Mouse (Mus musculus): ENCODE data around the gene Dpf3. TPM values are rescaled to one million over a fixed set of nuclear protein-coding genes. Genes with fewer than 3 reads are reported as not detected.

Gene Dpf3
- polyA plus RNA-seq, 1 experiment, result 26.0 TPM

- H3K4me1 ChIP-seq (ENCODE audit: control insufficient read depth, insufficient read depth, low read length), result no peaks in the 10 kb centered on the region
- no peak overlapping the region for H3K4me3 ChIP-seq (ENCODE audit: control insufficient read depth, low read depth, low read length)
- no peaks in the 10 kb centered on the region for H3K27me3 ChIP-seq (ENCODE audit: control insufficient read depth, insufficient read depth, low read length)
- no peak overlapping the region for H3K27ac ChIP-seq (ENCODE audit: control insufficient read depth, insufficient read depth, low read depth, low read length)
- H3K36me3 ChIP-seq (ENCODE audit: control insufficient read depth, insufficient read depth, low read length), result no peaks in the 10 kb centered on the region
- TF ChIP-seq CTCF (IDR thresholded peaks at IDR 0.05; ENCODE audit: control insufficient read depth, insufficient read depth, insufficient replicate concordance, low read depth, low read length), result no peak
- no peak for TF ChIP-seq POLR2A (IDR thresholded peaks at IDR 0.05; ENCODE audit: control insufficient read depth, low read depth, low read length)
These were observed 95.5 kb downstream of the Dpf3 start for GRCm38 (mm10) chr12:83392011-83392410.

GRCm38 (mm10) chr12:83387554-83387953, 100.0 kb downstream of the Dpf3 start:
- Histone ChIP-seq H3K27ac (ENCODE audit: control insufficient read depth, insufficient read depth, low read depth, low read length) (no peak overlapping the region), H3K36me3 (ENCODE audit: control insufficient read depth, insufficient read depth, low read length) (no peaks in the 10 kb centered on the region), H3K4me1 (ENCODE audit: control insufficient read depth, insufficient read depth, low read length) (no peaks in the 10 kb centered on the region), H3K4me3 (ENCODE audit: control insufficient read depth, low read depth, low read length) (no peak overlapping the region), H3K27me3 (ENCODE audit: control insufficient read depth, insufficient read depth, low read length) (no peaks in the 10 kb centered on the region)
- TF ChIP-seq POLR2A (IDR thresholded peaks at IDR 0.05; ENCODE audit: control insufficient read depth, low read depth, low read length), result no peak
- TF ChIP-seq CTCF (IDR thresholded peaks at IDR 0.05; ENCODE audit: control insufficient read depth, insufficient read depth, insufficient replicate concordance, low read depth, low read length), result no peak

DNA sequence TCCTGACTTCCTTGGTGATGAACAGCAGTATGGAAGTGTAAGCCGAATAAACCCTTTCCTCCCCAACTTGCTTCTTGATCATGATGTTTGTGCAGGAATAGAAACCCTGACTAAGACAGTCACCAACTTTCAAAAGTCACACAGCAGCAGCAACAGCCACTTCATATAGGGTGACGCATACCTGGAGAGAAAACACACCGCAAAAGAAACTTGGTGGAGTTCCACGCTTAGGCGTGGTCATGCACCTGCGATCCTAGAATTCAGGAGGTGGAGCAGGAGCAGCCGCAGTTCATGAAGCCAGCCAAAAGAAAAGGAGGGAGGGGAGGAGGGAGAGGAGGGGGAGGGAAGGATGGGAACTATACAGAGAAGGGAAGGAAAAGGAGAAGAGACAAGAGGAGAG, 106.4 kb downstream of the Dpf3 start:
- TF ChIP-seq POLR2A (IDR thresholded peaks at IDR 0.05; ENCODE audit: control insufficient read depth, low read depth, low read length) (no peak), CTCF (IDR thresholded peaks at IDR 0.05; ENCODE audit: control insufficient read depth, insufficient read depth, insufficient replicate concordance, low read depth, low read length) (no peak)
- Histone ChIP-seq H3K4me3 (ENCODE audit: control insufficient read depth, low read depth, low read length) (no peak overlapping the region), H3K27me3 (ENCODE audit: control insufficient read depth, insufficient read depth, low read length) (no peaks in the 10 kb centered on the region), H3K27ac (ENCODE audit: control insufficient read depth, insufficient read depth, low read depth, low read length) (no peak overlapping the region), H3K4me1 (ENCODE audit: control insufficient read depth, insufficient read depth, low read length) (no peaks in the 10 kb centered on the region), H3K36me3 (ENCODE audit: control insufficient read depth, insufficient read depth, low read length) (no peaks in the 10 kb centered on the region)

DNA sequence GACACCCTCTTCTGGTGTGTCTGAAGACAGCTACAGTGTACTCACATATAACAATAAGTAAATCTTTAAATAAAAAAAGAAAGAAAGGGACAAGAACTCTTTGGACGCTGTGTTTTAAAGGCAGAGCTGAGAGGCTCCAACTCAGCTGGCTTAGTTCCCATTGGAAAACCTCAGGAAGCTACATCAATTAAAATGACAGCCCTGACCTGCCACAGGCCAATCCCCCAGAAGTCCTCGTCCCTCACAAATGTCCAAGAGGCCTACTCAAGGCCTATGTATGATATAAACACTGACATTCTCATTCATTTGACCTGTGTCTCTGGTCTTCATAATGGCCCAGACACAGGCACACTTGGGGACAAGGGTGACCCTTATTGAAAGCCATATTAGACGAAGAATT, 107.5 kb downstream of the Dpf3 start:
- no peaks in the 10 kb centered on the region for H3K4me1 ChIP-seq (ENCODE audit: control insufficient read depth, insufficient read depth, low read length)
- no peak overlapping the region for H3K27ac ChIP-seq (ENCODE audit: control insufficient read depth, insufficient read depth, low read depth, low read length)
- H3K4me3 ChIP-seq (ENCODE audit: control insufficient read depth, low read depth, low read length), result no peak overlapping the region
- no peaks in the 10 kb centered on the region for H3K36me3 ChIP-seq (ENCODE audit: control insufficient read depth, insufficient read depth, low read length)
- TF ChIP-seq CTCF (IDR thresholded peaks at IDR 0.05; ENCODE audit: control insufficient read depth, insufficient read depth, insufficient replicate concordance, low read depth, low read length) (no peak), POLR2A (IDR thresholded peaks at IDR 0.05; ENCODE audit: control insufficient read depth, low read depth, low read length) (no peak)
- no peaks in the 10 kb centered on the region for H3K27me3 ChIP-seq (ENCODE audit: control insufficient read depth, insufficient read depth, low read length)

DNA sequence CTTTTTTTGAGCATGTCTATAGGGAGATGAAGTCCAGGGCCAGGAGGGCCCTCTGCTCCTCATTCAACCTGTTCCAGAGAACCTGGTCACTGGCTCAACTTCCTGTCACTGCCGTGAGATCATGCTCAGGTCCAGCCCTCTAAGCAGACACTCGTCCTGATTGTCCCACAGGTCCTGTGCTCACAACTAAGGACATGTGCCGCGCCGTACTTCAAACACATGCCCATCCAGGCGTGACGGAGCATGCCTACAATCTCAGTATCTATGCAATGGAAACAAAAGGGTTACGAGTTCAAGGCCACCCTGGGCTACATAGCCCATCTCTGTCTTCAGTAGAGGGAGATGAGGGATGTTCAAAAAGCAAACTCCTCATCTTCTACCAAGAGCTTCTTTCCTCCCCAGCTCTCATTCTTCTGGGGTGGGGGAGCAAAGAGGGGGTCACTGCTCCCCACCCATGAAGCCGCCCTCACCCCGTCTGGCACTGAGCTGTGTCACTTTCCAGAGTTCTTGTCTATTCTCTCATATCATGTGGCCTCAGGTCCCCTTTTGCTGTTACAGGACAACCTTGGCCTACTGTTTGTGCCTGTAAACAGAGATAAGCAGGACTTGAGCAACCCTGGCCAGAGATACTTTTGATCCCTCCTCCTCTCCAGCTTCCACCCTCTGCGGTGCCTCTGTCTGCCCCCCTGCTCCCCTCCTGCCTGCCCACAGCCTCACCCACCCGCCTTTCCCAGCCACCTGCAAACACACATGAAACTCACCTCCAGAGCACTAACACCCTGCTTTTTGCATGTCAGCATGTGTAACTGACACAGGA, 112.3 kb downstream of the Dpf3 start:
- H3K4me1 ChIP-seq (ENCODE audit: control insufficient read depth, insufficient read depth, low read length), result peaks cover 3% of the 10 kb centered on the region; the same call in 1 of the 2 replicates
- no peak overlapping the region for H3K27ac ChIP-seq (ENCODE audit: control insufficient read depth, insufficient read depth, low read depth, low read length)
- H3K27me3 ChIP-seq (ENCODE audit: control insufficient read depth, insufficient read depth, low read length), result no peaks in the 10 kb centered on the region
- TF ChIP-seq CTCF (IDR thresholded peaks at IDR 0.05; ENCODE audit: control insufficient read depth, insufficient read depth, insufficient replicate concordance, low read depth, low read length) (no peak), POLR2A (IDR thresholded peaks at IDR 0.05; ENCODE audit: control insufficient read depth, low read depth, low read length) (no peak)
- no peak overlapping the region for H3K4me3 ChIP-seq (ENCODE audit: control insufficient read depth, low read depth, low read length)
- H3K36me3 ChIP-seq (ENCODE audit: control insufficient read depth, insufficient read depth, low read length), result no peaks in the 10 kb centered on the region

GRCm38 (mm10) chr12:83373081-83373480, 114.4 kb downstream of the Dpf3 start:
- Histone ChIP-seq H3K27ac (ENCODE audit: control insufficient read depth, insufficient read depth, low read depth, low read length) (no peak overlapping the region), H3K36me3 (ENCODE audit: control insufficient read depth, insufficient read depth, low read length) (no peaks in the 10 kb centered on the region), H3K27me3 (ENCODE audit: control insufficient read depth, insufficient read depth, low read length) (no peaks in the 10 kb centered on the region), H3K4me3 (ENCODE audit: control insufficient read depth, low read depth, low read length) (no peak overlapping the region), H3K4me1 (ENCODE audit: control insufficient read depth, insufficient read depth, low read length) (peaks cover 3% of the 10 kb centered on the region; the same call in 1 of the 2 replicates)
- TF ChIP-seq CTCF (IDR thresholded peaks at IDR 0.05; ENCODE audit: control insufficient read depth, insufficient read depth, insufficient replicate concordance, low read depth, low read length), result no peak
- TF ChIP-seq POLR2A (IDR thresholded peaks at IDR 0.05; ENCODE audit: control insufficient read depth, low read depth, low read length), result no peak

DNA sequence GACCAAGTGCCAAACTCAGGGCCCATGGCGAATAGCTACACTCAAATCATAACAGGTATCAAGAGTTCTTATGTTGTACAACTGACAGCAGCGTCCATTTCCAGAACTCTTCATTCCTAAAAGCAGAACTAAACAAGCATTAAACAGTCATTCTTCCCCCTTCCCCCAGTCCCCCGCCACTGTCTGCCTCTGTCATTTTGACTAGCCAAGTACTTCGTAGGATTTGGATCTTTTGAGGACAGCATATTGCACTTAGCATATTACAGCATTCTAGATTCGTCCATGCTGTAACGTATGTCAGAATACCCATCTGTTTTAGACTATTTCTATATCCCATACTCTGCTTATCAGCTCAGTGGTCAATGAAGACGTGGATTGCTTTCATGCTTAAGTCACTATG, 115.2 kb downstream of the Dpf3 start:
- peaks cover 3% of the 10 kb centered on the region; the same call in 1 of the 2 replicates for H3K4me1 ChIP-seq (ENCODE audit: control insufficient read depth, insufficient read depth, low read length)

More for the DNA sequence above, 115.2 kb downstream of the Dpf3 start:
- Histone ChIP-seq H3K27me3 (ENCODE audit: control insufficient read depth, insufficient read depth, low read length) (no peaks in the 10 kb centered on the region), H3K4me3 (ENCODE audit: control insufficient read depth, low read depth, low read length) (no peak overlapping the region), H3K36me3 (ENCODE audit: control insufficient read depth, insufficient read depth, low read length) (no peaks in the 10 kb centered on the region), H3K27ac (ENCODE audit: control insufficient read depth, insufficient read depth, low read depth, low read length) (no peak overlapping the region)
- TF ChIP-seq CTCF (IDR thresholded peaks at IDR 0.05; ENCODE audit: control insufficient read depth, insufficient read depth, insufficient replicate concordance, low read depth, low read length) (no peak), POLR2A (IDR thresholded peaks at IDR 0.05; ENCODE audit: control insufficient read depth, low read depth, low read length) (no peak)

All from testis, adult 2 months (tissue).